Mouse (Mus musculus) thymus, postnatal 10 days (tissue): Measurements from ENCODE around the gene Arhgap40.

Experiments
- DNase-seq, 2 experiments: peaks; one replicate each; pipeline ENCODE4 v3.0.0; 2021; ENCODE audit warnings: low spot score in 2 of 2

Arhgap40 gene

DNA sequence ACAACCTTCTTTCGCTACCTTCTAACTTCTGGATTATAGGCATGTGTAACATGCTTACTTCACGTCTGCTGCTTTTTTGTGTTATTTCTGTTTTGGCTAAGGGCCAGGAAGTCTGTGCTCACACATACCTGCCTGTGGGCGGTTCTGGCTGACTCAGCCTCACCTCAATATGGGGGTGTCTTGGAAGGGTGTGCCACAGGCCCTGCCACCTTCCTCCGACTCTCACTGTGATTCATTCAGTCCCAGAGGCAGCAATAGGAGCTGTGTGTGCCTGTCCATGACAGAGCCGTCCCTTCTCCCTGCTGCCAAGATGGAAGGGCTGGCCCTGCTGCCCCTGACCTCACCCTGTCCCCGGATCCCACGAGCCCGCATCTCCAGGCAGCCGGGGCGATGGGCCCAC lies at the start of gene Arhgap40:
Gene Arhgap40, plus strand, starts transcription at position 269 of the 400 bp plus-strand sequence.
- no peak for DNase-seq

DNA sequence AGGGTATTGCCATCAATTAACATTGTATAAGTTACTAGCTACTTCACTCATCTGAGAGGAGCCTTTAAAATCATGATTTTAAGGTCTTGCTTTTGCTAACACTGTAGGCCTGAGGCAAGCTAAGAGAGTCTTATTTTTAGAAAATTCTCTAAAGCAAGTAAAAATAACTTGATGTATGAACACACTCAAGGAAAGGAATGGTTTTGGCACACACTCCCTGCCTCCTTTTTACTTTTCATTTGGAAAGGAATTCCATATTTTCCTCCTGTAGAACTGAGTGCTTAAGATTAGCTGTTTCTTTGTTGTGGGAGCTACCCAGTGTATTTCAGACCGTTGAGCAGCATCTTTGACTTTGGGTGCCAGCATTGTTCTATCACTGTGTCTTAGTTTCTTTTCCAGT lies 38.4 kb upstream of the Arhgap40 start:
- no peak for DNase-seq

DNA sequence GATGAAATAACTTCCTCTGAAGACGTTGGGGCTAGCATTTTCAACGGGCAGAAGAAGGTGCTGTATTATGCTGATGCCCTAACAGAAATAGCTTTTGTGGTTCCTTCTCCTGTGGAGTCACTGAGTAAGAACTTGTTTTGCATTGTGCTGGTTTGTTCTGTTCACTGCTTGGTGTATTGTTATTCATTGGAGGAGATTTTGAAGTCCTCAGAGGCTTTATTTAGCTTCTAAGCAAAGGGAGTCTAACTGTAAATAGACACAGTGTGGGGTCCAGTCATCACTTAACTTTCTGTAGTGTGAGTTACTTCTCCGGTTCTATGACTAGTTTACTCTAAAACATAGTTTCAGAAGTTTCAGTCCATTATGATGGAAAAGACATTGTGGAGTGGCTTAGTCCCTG lies 35.0 kb upstream of the Arhgap40 start:
- no peak for DNase-seq

DNA sequence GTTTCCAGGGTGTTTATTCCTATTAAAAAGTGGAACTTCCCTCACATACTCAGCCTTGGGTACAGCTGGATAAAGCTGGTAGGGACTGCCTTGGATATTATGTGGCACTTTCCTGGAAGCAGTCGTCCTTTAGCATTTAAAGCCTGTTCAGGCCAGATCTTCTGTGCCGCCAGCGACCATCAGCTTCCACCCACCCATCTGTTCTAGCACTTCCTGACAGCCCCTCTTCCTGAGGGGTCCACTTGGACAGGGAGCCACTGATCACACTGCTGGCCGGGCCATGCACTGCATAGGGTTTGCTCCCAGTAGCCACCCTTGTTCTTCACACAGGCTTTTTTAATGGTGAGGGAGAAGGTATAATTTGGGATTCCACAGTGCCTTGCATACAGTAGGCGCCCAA lies 14.1 kb upstream of the Arhgap40 start:
- DNase-seq, result no peak

DNA sequence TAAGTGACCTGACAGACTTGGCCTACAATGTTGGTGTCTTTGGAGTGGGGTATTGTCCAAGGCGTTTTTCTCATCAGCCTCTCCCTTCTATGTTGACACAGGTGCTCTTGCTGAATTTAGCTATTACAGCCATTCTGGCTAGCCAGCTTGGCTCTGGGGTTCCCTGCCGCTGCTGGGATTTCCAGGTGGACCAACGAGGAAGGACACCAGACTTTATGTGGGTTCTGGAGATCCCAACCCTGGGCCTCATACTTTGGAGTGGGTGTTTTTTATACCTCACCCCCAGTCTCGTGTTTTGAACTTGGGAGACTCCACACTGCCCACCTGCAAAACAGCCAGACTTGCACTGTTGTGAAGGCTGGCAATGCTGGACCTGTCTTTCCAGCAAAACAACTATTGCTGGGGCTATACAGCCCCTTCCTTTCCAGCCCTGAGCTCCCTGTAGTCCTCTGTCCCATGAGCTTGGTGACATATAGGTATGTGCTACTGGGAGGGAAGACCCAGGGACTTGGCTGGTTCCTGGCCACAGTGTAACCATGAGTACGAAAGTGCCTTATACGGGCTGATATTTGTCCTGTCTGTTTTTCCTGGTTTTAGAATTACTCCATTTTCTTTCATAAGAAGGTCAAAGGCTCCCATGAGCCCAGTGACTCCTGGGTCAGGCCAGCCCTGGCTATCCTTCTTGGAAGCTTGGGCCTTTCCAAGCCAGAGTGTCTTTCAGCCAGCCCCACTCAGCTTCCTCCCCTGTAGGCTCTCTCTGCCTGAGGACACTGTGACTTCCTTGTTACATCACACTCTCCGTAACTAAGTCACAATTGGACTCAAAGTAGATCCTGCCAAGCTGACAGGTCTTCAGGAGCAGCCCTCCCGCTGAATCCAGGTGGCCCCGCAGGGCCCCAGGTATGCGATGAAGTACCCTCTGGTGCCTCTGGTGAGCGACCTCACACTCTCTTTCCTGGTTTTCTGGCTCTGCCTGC lies 10.5 kb upstream of the Arhgap40 start, which contains the start of gene Adig:
Gene Adig, plus strand, starts transcription at position 777 of the 977 bp plus-strand sequence.
- DNase-seq, result no peak

GRCm38 (mm10) chr2:158503226-158503625 lies 9.4 kb upstream of the Arhgap40 start:
- no peak for DNase-seq

- DNase-seq, result no peak
These were observed 8.9 kb upstream of the Arhgap40 start for GRCm38 (mm10) chr2:158503671-158504070.

- no peak for DNase-seq
These were observed 6.1 kb upstream of the Arhgap40 start for GRCm38 (mm10) chr2:158506475-158506874.

GRCm38 (mm10) chr2:158507046-158507445 lies 5.5 kb upstream of the Arhgap40 start:
- DNase-seq, result no peak

DNA sequence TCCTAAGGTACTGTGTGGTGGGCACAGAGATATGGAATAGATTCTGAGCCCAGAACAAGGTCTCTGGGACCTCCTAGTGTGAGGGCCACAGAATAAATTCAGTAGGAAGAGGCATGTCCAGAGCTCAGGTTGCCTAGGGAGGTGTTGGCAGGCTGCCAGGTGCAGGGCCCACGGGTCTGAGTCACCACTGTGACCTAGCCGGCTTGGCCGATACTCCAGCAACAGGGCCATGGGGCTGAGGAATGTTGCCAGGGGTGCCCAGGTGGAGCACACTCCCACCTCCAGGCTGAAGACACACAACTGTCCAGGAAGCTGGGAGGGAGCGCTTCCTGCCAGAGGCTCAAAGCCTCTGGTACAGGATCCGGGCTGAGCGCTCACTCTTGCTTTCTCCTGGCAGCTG lies 1.9 kb upstream of the Arhgap40 start:
- no peak for DNase-seq

- no peak for DNase-seq
These were observed 1.3 kb downstream of the Arhgap40 start for GRCm38 (mm10) chr2:158513821-158514336.

DNA sequence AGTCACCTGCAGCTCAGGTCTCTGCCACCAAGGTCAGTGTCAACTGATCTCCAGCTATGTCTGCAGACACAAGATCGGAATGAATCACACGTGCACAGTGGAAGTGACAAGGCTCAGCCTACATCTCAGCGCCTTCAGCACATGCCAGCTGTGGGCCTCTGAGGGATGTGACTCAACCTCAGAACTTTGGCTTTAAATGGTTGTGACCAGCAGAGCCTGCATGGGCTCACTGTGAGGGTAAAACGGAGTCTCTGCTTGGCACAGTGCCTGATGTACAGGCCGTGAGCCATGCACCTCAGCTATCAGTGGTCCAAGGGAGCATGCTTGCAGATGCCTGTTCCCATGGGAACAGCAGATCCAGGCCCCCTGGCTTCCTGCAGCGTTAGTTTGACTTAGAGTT lies 6.0 kb downstream of the Arhgap40 start:
- no peak for DNase-seq

- no peak for DNase-seq
These were observed 6.5 kb downstream of the Arhgap40 start for GRCm38 (mm10) chr2:158519071-158519470.

GRCm38 (mm10) chr2:158519800-158520199 lies 7.2 kb downstream of the Arhgap40 start:
- no peak for DNase-seq

DNA sequence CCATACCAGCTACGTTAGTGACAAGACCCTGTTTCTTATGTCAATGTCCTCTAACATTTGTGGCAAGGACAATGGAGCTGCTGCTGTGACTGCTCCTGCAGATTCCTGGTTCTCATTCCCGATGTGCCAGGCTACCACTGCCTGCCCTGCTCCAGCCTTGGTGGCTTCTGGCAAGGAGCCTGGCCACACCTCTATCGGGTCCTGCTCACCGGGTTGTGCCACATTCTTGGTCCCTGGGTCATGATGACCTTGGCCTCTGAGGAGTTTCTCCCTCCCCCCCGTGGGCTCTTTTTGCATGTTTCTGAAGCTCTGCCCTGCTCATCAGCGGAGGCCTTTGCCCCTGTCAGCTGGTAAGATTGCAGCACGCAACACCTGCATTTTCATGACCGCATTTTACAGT lies 10.5 kb downstream of the Arhgap40 start:
- no peak for DNase-seq

DNA sequence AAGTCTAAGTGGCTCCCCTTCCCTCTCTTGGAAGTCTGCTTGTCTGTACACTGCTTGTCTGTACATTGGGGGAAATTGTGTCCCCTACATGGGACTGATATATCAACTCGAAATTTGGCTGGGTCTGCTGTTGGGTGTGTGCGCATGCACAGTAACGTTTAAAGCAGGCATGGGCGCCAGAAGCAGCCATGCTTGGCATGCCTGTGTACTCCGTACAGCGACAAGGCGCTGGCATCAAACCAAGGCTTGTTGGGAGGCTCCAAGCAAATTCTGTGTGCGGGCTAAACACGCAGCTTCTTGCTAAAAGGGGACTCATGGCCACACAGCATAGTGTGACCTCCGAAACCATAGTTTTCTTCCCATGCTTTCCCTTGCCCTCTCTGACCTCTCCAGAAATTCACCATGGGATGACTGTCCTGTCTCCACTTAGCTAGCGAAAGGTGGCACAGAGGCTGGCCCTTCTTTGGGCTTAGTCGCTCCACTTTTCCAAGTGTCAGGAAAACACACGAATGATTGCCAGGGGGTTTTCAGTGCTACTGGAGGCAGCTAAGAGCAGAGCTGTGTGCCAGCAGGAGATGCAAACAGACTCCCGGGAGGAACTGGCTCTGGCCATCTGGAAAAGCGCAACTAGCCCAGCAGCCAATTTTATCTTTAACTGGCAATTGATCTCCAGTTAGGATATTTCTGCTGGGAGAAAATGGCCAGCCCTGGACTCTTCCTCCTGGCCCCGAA lies 11.7 kb downstream of the Arhgap40 start:
- no peak for DNase-seq

GRCm38 (mm10) chr2:158534090-158534489 lies 21.5 kb downstream of the Arhgap40 start:
- peak in 1 of 2 experiments; percentile 46 for DNase-seq

DNA sequence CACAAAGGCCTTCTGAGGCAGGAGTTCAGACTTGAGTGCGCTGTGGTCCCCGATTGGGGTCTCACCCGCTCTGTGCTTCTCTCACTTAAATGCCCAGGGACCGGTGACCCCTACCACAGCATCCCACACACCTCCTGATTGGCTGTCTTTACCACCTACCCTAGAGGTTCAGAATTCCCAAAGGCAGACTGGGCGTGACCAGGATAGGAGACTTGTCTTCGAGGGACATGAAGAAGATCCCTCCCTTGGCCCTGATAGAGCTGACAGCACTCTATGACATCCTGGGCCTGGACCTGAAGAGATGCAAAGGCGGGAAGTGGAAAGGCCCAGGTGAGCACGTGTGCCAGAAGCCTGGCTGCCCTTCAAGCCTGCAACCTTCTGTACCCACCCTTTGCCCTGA lies 22.0 kb downstream of the Arhgap40 start:
- DNase-seq, result no peak

DNA sequence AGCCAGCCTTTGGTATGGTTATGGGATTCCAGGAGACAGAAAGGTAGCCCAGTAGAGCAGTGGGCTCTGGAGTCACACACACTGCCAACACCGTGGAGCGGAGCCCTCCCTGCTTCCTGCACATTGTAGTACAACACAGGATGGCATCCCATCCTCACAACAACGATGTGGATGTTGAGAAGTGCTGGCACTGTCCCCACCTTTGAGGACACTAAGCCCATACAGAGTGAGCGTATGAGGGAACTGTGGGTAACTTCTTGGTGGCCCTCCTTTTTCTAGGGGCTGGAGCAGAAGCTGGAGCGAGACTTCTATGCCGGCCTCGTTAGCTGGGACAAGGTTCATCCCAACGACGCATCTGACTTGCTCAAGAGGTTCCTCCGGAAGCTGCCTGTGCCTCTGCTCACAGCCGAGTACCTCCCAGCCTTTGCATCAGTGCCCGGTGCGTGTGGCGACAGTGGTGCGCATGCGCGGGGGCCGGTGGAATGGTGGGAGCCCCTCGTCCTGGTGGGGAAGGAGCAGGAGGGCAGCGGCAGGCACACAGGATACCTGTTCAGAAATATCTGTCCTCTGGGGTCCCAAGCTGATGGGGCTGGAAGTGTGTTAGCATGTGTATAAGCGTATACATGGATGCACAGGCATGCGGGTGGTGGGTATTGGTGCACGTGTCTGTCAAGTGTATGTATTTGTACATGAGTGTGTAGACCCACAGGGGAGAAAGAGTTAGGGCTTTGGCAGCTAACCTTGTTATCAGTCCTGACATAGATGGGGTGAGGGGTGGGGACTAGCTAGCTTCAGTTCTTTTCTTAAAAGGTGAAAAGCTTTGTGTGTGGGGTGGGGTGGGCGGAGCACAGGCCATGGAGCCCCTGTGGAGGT lies 27.1 kb downstream of the Arhgap40 start:
- peak in 1 of 2 experiments; percentile 30 for DNase-seq

DNA sequence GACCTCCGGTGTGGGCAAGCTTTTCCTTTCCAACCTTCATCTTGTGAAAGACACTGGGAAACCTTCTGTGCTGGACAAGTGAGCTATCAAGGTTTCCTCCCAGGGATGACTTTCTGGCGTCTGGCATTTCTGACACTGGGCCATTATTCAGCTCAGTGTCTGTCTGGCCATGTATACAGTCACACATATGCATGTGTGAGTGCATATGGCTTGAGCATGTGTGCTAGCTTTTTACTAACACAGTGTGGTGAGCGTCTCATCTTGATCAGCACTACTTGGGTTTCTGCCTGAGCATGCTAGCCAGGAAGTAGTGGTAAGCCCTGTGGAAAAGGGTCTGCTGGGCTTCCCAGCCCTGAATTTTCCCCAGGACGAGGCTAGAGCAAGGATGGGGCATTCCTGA lies 28.7 kb downstream of the Arhgap40 start:
- no peak for DNase-seq

DNA sequence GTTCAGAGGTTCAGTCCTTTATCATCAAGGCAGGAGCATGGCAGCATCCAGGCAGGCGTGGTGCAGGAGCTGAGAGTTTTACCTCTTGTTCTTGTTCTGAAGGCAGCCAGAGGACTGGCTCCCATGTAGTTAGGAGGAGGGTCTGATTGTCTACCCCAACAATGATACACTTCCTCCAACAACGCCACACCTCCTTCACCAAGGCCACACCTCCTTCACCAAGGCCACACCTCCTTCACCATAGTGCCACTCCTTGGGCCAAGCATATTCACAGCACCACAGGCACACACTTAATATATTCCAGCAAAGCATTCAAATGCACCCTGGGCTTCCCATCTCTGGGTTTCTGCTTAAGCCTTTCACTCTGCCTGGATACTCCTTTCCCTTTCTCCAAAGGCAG lies 32.7 kb downstream of the Arhgap40 start:
- DNase-seq, result no peak
